In the genomic region with DNA sequence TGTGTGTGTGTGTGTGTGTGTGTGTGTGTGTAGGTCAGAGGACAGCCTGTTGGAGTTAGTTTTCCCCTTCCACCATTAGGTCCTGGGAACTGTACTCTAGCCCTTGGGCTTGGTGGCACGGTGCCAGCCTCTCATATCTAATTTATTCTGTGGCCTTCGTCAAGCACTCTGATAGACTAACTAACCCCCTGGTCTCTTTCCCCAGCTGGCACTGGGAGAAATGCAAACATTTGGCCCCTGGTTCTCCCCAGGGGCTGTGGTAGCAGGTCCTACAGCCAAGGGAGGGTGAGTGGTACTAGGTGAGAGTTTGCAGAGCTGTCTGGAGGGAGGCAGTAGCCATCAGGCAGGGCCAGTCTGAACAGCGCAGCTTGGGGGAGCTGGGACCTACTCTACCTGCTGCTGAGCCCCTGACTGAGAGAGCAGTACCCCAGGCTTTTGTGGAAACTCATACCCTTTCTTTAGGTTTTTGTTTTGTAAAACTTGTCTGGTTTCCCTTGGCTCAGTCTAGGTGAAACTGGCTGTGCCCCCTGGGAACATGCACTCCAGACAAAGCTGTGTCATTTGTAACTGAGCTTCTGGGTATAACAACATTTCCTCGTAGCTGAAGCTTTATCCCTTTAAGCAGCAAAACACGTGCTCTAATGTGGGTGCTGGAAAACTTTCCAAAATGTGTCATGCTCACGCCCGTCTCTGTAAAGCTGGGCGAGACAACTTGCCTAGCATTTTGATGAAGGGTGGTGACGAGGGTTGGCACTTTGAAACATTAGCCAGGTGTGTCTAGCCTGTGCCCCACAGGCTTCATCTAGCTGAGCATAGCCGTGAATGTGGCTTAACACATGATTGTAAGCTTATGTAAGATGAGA, we compare ENCODE assay signal across 1 mouse cellular context.
TF ChIP-seq lines count a peak whose summit lies in the region.

No protein-coding gene starts in this region.

TF ChIP-seq in MEL, 35 proteins besides CTCF, POLR2A, EP300 and RAD21:
- TF ChIP-seq USF1 (IDR thresholded peaks at IDR 0.05; ENCODE audit: low read depth, low read length) (no peak), MAZ (IDR thresholded peaks at IDR 0.05; ENCODE audit: low read depth, low read length) (no peak), ETS1 (IDR thresholded peaks at IDR 0.05; ENCODE audit: low read depth, low read length) (no peak), MAX (IDR thresholded peaks at IDR 0.05; ENCODE audit: low read length) (no peak), MAFK (IDR thresholded peaks at IDR 0.05; ENCODE audit: borderline replicate concordance, low read depth, low read length) (no peak), NRF1 (IDR thresholded peaks at IDR 0.05; ENCODE audit: insufficient read depth, low read depth, low read length, poor library complexity, severe bottlenecking) (no peak), MYC (IDR thresholded peaks at IDR 0.05; ENCODE audit: low read depth, low read length) (no peak), UBTF (IDR thresholded peaks at IDR 0.05; ENCODE audit: borderline replicate concordance, insufficient read depth, low read depth, low read length) (no peak), NELFE (IDR thresholded peaks at IDR 0.05; ENCODE audit: low read depth, low read length) (no peak), CHD1 (IDR thresholded peaks at IDR 0.05; ENCODE audit: low read depth, low read length) (no peak)
